Mouse (Mus musculus) heart, embryonic 15.5 days (tissue): Measurements from ENCODE around the gene Catsperz. TPM values are rescaled to one million over a fixed set of nuclear protein-coding genes. Genes with fewer than 3 reads are reported as not detected.

ENCODE experiments used
- ATAC-seq: fragments of 200-750 bp; cut with Nextera tagmentation; replicated peaks from 2 replicates; pipeline ENCODE4 v1.8.0; 2017; ENCODE audit warnings: low read depth, moderate TSS enrichment; ENCODE audit not compliant: insufficient number of reproducible peaks, insufficient read depth, low FRiP score
- H3K27ac ChIP-seq: fragments of 300-500 bp; sonication (generic); 2 replicates; pipeline ENCODE4 v1.5.1; 2015; ENCODE audit warnings: mild to moderate bottlenecking, inconsistent platforms
- H3K27me3 ChIP-seq: fragments of 300-500 bp; sonication (generic); 2 replicates; pipeline ENCODE4 v1.6.1; 2015; ENCODE audit warnings: inconsistent platforms
- H3K36me3 ChIP-seq: fragments of 300-500 bp; sonication (generic); 2 replicates; pipeline ENCODE4 v1.6.1; 2015; ENCODE audit warnings: mild to moderate bottlenecking, inconsistent platforms
- H3K4me1 ChIP-seq: fragments of 300-500 bp; sonication (generic); replicated peaks from 2 replicates; pipeline ENCODE4 v1.6.1; 2015; ENCODE audit warnings: inconsistent platforms
- H3K4me2 ChIP-seq: fragments of 300-500 bp; sonication (generic); 2 replicates; pipeline ENCODE4 v1.6.1; 2015; ENCODE audit warnings: inconsistent platforms, mild to moderate bottlenecking, moderate library complexity
- H3K4me3 ChIP-seq: fragments of 300-500 bp; sonication (generic); 2 replicates; pipeline ENCODE4 v1.5.1; 2015; ENCODE audit warnings: mild to moderate bottlenecking, inconsistent platforms
- H3K9ac ChIP-seq: fragments of 300-500 bp; sonication (generic); 2 replicates; pipeline ENCODE4 v1.6.1; 2015; ENCODE audit warnings: mild to moderate bottlenecking, inconsistent platforms
- H3K9me3 ChIP-seq: fragments of 300-500 bp; sonication (generic); replicated peaks from 2 replicates; pipeline ENCODE4 v1.6.1; 2016; ENCODE audit warnings: inconsistent platforms
- WGBS: fragments of 180-500 bp; shearing (Covaris S2); methylation state at CpG from one replicate; pipeline ENCODE4 v1.1.7; 2015; ENCODE audit warnings: mixed read lengths; 5-methylcytosine and 5-hydroxymethylcytosine counted together
- polyA plus RNA-seq: library from polyadenylated mRNA; unstranded; fragments of >200 nt; fragmentation: Nextera tagmentation; extraction: Ambion mirVana; gene quantifications from 2 replicates; pipeline ENCODE4 v1.2.1, GENCODE M21; 2015

The Catsperz gene
- polyA plus RNA-seq, 1 experiment from 2014 or later = 1.9 TPM

DNA sequence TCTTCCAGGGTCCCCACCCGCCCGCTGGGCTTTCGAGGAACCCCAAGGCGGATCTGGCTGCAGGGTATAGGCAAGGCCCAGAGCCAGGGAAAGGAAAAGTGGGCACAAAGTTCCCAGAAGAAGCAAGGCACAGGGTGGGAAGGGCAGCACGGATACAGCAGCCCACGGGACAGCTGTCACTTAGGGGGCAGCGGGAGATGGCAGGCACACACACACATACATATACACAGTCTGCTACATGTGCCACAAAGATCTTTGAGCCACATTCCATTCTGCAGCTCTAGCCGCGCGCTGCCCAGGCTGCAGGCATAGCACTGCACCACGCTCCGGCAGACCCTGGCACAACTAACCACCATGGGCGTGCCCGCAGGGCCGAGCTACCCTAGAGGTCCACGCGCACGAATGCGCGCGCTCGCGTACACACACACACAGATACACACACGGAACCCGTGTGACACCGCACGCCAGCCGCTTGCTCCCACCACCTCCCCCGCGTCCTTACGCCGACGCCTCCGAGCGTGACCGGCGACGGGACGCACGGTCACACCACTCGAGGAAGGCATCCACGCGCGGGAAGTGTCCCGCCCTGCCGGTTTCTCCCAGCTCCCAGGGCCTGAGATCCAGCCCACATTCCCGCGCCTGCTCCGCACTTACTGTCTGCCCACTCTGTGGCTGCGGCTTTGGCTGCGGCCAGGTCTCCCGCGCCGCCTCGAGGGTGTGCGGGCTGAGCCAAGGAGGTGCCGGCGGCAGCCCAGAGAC, 8.4 kb upstream of the Catsperz start:
- 3% methylated on average over 58 of the region's 58 CpGs for WGBS
- Histone ChIP-seq H3K9me3 (no peaks in the 10 kb centered on the region), H3K4me3 (peak overlapping the region; percentile 49), H3K9ac (peak overlapping the region; percentile 45), H3K4me1 (peaks cover 14% of the 10 kb centered on the region), H3K27ac (no peak overlapping the region), H3K4me2 (peak overlapping the region; percentile 78), H3K36me3 (no peaks in the 10 kb centered on the region), H3K27me3 (peaks cover 73% of the 10 kb centered on the region)
- ATAC-seq = peak; percentile 48

DNA sequence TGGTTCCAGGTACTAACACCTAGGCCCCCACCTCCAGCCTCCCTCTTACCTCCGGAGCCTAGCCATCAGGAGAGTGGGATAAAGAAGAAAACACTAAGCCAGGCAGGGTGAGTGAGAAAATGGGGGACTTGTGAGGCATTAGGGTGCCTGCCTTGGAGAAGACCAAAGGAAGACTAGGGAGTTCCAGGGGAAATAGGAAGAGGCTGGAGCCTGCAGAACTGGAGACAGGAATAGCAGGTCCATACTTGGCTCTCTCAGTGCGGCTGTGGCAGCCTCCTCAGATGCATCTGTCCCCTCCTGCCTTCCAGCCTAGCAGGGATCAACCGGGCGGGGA, 7.9 kb upstream of the Catsperz start:
- 0 out of 2 replicates have a peak, but pooled peaks have one; percentile 9 for ATAC-seq
- 38% methylated on average over 4 of the region's 4 CpGs for WGBS
- peaks cover 78% of the 10 kb centered on the region for H3K27me3 ChIP-seq
- H3K36me3 ChIP-seq = no peaks in the 10 kb centered on the region
- peak overlapping the region; percentile 78 for H3K4me2 ChIP-seq
- H3K4me3 ChIP-seq = peak overlapping the region; percentile 49
- H3K9ac ChIP-seq = no peak overlapping the region
- H3K4me1 ChIP-seq = peaks cover 14% of the 10 kb centered on the region
- H3K9me3 ChIP-seq = no peaks in the 10 kb centered on the region
- H3K27ac ChIP-seq = no peak overlapping the region

- Histone ChIP-seq H3K4me2 (no peak overlapping the region), H3K4me1 (peaks cover 19% of the 10 kb centered on the region), H3K27me3 (peaks cover 89% of the 10 kb centered on the region), H3K9me3 (no peaks in the 10 kb centered on the region), H3K36me3 (no peaks in the 10 kb centered on the region), H3K9ac (no peak overlapping the region), H3K27ac (no peak overlapping the region), H3K4me3 (no peak overlapping the region)
- WGBS = 45% methylated on average over 1 of the region's 1 CpGs
- no peak for ATAC-seq
These were observed 6.8 kb upstream of the Catsperz start for GRCm38 (mm10) chr19:6932018-6932417.

DNA sequence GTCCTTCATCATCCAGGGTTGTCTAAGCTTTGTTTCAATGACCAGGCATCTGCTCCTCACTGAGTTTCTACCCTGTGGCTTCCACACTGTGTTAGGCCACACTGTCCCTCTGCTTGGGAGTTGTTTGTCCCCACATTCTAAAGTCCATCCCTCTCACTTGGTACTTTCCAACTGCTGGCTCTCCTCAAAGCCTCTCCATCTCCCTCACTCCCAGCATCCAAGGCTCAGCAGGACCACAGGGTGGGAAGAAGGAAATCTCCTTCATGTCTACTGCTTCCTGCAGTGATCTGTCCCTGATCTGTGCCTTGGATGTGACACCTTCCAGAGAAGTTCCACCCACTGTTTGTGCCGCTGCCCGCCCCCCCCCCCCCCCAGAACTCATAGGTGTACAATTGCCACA, 5.8 kb upstream of the Catsperz start:
- Histone ChIP-seq H3K4me2 (no peak overlapping the region), H3K36me3 (no peaks in the 10 kb centered on the region), H3K9me3 (no peaks in the 10 kb centered on the region), H3K4me1 (peaks cover 25% of the 10 kb centered on the region), H3K4me3 (no peak overlapping the region), H3K27ac (no peak overlapping the region), H3K27me3 (peaks cover 94% of the 10 kb centered on the region), H3K9ac (no peak overlapping the region)
- ATAC-seq = no peak
- WGBS = 4% methylated on average over 2 of the region's 2 CpGs

GRCm38 (mm10) chr19:6928080-6928479, 2.9 kb upstream of the Catsperz start:
- WGBS = 22% methylated on average over 9 of the region's 9 CpGs
- no peak overlapping the region for H3K4me2 ChIP-seq
- H3K27ac ChIP-seq = no peak overlapping the region

GRCm38 (mm10) chr19:6926559-6927255, 1.5 kb upstream of the Catsperz start:
- H3K4me1 ChIP-seq = peaks cover 39% of the 10 kb centered on the region
- no peak overlapping the region; the same call in 1 of the 2 replicates for H3K9ac ChIP-seq
- H3K36me3 ChIP-seq = no peaks in the 10 kb centered on the region
- no peak for ATAC-seq
- WGBS = 19% methylated on average over 26 of the region's 26 CpGs
- H3K27me3 ChIP-seq = peaks cover 75% of the 10 kb centered on the region
- H3K9me3 ChIP-seq = no peaks in the 10 kb centered on the region
- H3K27ac ChIP-seq = no peak overlapping the region
- H3K4me2 ChIP-seq = peak overlapping the region; percentile 55
- H3K4me3 ChIP-seq = peak overlapping the region; percentile 19

More at GRCm38 (mm10) chr19:6928080-6928479, 2.9 kb upstream of the Catsperz start:
- Histone ChIP-seq H3K9ac (no peak overlapping the region), H3K9me3 (no peaks in the 10 kb centered on the region), H3K36me3 (no peaks in the 10 kb centered on the region), H3K4me1 (peaks cover 30% of the 10 kb centered on the region), H3K4me3 (no peak overlapping the region), H3K27me3 (peaks cover 89% of the 10 kb centered on the region)
- no peak for ATAC-seq

GRCm38 (mm10) chr19:6925611-6926329, 590 bp upstream of the Catsperz start:
- ATAC-seq = no peak
- H3K9ac ChIP-seq = peak overlapping the region; percentile 8; the same call in 1 of the 2 replicates
- peaks cover 66% of the 10 kb centered on the region for H3K27me3 ChIP-seq
- no peaks in the 10 kb centered on the region for H3K9me3 ChIP-seq
- no peaks in the 10 kb centered on the region for H3K36me3 ChIP-seq
- WGBS = 18% methylated on average over 40 of the region's 40 CpGs
- H3K4me3 ChIP-seq = peak overlapping the region; percentile 19
- peak overlapping the region; percentile 48 for H3K4me2 ChIP-seq
- H3K4me1 ChIP-seq = peaks cover 42% of the 10 kb centered on the region
- H3K27ac ChIP-seq = no peak overlapping the region

DNA sequence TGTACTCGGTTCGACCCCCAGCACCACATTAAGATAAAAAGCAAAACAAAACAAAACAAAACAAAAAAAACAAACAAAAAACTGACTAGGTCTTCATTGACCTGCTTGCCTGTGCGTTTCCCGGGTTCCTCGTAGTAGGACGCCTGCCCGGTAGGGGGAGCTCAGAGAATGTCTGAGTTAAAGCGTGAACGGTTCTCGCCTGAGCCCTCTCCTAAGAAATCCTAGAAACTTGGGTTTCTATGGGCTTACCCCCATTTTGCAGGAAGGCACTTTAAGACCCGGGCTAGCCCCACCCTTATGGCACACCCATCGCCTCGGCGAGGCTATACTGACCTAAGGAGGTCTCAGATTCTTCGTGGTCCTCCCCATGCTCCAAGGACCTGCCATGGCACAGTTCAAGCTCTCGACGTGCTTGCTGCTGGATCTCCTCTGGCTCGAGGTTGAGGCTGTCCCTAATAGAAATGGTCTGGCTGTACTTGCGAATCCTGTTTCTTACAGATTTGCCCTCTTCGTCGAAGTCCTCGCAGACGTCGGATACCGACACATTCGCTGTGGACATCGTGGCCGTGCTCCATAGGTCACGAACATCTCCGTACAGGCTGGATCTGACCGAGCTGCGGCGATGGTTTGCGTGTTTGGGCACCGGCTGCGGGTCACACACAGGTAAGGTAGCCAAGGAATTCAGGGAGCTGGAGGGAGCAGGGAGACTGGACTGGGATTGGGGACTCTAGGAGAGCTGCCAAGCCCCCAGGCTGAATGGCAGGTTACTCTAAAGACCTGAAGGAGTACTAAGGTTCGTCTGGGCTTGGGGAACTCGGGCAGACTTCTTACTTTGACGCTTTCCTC, 496 bp downstream of the Catsperz start:
- Histone ChIP-seq H3K27me3 (peaks cover 57% of the 10 kb centered on the region), H3K4me1 (peaks cover 53% of the 10 kb centered on the region)

GRCm38 (mm10) chr19:6922901-6923735, 2.1 kb downstream of the Catsperz start:
- peak overlapping the region; percentile 80 for H3K4me3 ChIP-seq
- H3K27ac ChIP-seq = peak overlapping the region; percentile 90
- H3K4me2 ChIP-seq = peak overlapping the region; percentile 85
- no peak for ATAC-seq
- H3K4me1 ChIP-seq = peaks cover 59% of the 10 kb centered on the region
- H3K9me3 ChIP-seq = no peaks in the 10 kb centered on the region
- H3K27me3 ChIP-seq = peaks cover 44% of the 10 kb centered on the region
- 66% methylated on average over 6 of the region's 6 CpGs for WGBS
- H3K36me3 ChIP-seq = 0 out of 2 replicates have a peak, but pooled peaks cover 7% of the 10 kb centered on the region
- H3K9ac ChIP-seq = peak overlapping the region; percentile 55

More for the DNA sequence above, 496 bp downstream of the Catsperz start:
- no peak overlapping the region for H3K27ac ChIP-seq
- peak overlapping the region; percentile 19 for H3K4me3 ChIP-seq
- no peak for ATAC-seq
- peak overlapping the region; percentile 48 for H3K4me2 ChIP-seq
- H3K36me3 ChIP-seq = 0 out of 2 replicates have a peak, but pooled peaks cover 1% of the 10 kb centered on the region
- peak overlapping the region; percentile 0; the same call in 1 of the 2 replicates for H3K9ac ChIP-seq
- 5% methylated on average over 39 of the region's 39 CpGs for WGBS
- no peaks in the 10 kb centered on the region for H3K9me3 ChIP-seq
